Comparison of ENCODE assay signal across 6 mouse cellular contexts in the genomic region with DNA sequence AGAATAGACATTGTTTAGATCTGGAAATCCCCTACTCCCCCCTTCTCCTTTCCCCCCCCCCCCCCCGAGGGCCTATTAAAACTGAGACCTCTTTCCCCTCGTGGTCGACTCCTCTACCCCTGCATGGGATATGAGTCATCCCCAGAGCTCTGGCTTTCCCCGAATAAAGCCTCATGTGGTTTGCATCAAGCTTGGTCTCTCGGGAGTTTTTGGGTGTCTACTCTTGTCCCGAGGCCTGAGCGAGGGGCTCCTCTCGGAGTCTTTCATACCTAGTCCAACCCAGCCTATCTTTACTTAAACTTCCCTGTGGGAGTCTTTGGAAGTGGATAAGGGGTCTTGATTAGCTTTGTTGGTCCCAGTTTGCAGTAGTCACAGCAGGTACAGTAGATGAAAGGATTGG.
DNase-seq lines count a peak whose midpoint lies in the region; ATAC-seq and TF ChIP-seq lines count a peak whose summit lies in the region.
"Not testable (repeated sequence)": the region's sequence is repeated elsewhere in the genome, so short reads cannot be mapped to it uniquely, and the experiment has no call there.

No protein-coding gene starts in this region.

- not testable (repeated sequence) for TF ChIP-seq CTCF in CH12.LX (conservative IDR thresholded peaks at IDR 0.05 in 1 of 2, IDR thresholded peaks at IDR 0.05 in 1 of 2; ENCODE audit: low read depth in 2 of 2, low read length in 2 of 2)

- peak; percentile 36; the same call in 1 of the 2 replicates for TF ChIP-seq EP300 in CH12.LX (IDR thresholded peaks at IDR 0.05; ENCODE audit: low read length)

- not testable (repeated sequence) for H3K27ac ChIP-seq in CH12.LX (ENCODE audit: insufficient read depth, low read depth); limb, embryonic 10.5 days; limb, embryonic 11.5 days (replicated peaks; ENCODE audit: low read depth, low read length); midbrain, embryonic 10.5 days (replicated peaks)

- in situ Hi-C loops in CH12.LX (cut with MboI; ENCODE audit: low pct_ligation_motif_present, low pct_unique_long_range_greater_than_20kb, low sequenced_read_pairs): loop anchor here (10.0 kb wide), 2 partner anchors 88 to 128 kb away; no protein-coding TSS in a partner anchor

- H3K36me3 ChIP-seq in CH12.LX (replicated peaks in 1 of 2; ENCODE audit: control insufficient read depth in 1 of 2, insufficient read depth in 1 of 2, low read length in 1 of 2); limb, embryonic 10.5 days; limb, embryonic 11.5 days (ENCODE audit: control insufficient read depth, insufficient read depth, low read length); midbrain, embryonic 10.5 days: not testable (repeated sequence)

- not testable (repeated sequence) for H3K4me2 ChIP-seq in CH12.LX (ENCODE audit: insufficient read depth, low read depth, poor library complexity, severe bottlenecking); limb, embryonic 11.5 days (ENCODE audit: low read depth, severe bottlenecking)

- TF ChIP-seq POLR2A in CH12.LX (IDR thresholded peaks at IDR 0.05; ENCODE audit: low read depth, low read length): not testable (repeated sequence)

- ATAC-seq in limb, embryonic 11.5 days (ENCODE audit: insufficient number of reproducible peaks, low FRiP score, low TSS enrichment, low read depth): not testable (repeated sequence)

- DNase-seq in 3T3-L1 (ENCODE audit: low read depth, low spot score) (peak; percentile 46), CH12.LX (ENCODE audit: extremely low read depth) (peak; percentile 54), NIH3T3 (ENCODE audit: low read depth) (peak; percentile 61)
- peak; percentile 15 for DNase-seq in limb, embryonic 10.5 days (ENCODE audit: low spot score)
- DNase-seq in limb, embryonic 11.5 days (ENCODE audit: low spot score): peak; percentile 12
- peak; percentile 2 for DNase-seq in midbrain, embryonic 10.5 days (ENCODE audit: low spot score)

- TF ChIP-seq RAD21 in CH12.LX (IDR thresholded peaks at IDR 0.05; ENCODE audit: low read depth, low read length): not testable (repeated sequence)

- not testable (repeated sequence) for H3K9me3 ChIP-seq in CH12.LX (replicated peaks; ENCODE audit: low read length); limb, embryonic 10.5 days (replicated peaks); limb, embryonic 11.5 days (ENCODE audit: control insufficient read depth, low read length); midbrain, embryonic 10.5 days (replicated peaks)

- not testable (repeated sequence) for H3K79me2 ChIP-seq in CH12.LX (replicated peaks; ENCODE audit: control insufficient read depth, extremely low read depth, insufficient read depth, poor library complexity, severe bottlenecking)

- dilution Hi-C loops in CH12.LX (cut with MboI; ENCODE audit: extremely low pct_ligation_motif_present, extremely low pct_unique_long_range_greater_than_20kb, low sequenced_read_pairs): not testable (repeated sequence)

- H3K27me3 ChIP-seq in CH12.LX (replicated peaks); limb, embryonic 10.5 days (ENCODE audit: low read depth, poor library complexity, severe bottlenecking); limb, embryonic 11.5 days (ENCODE audit: control insufficient read depth, insufficient read depth, low read length); midbrain, embryonic 10.5 days (ENCODE audit: low read depth, poor library complexity, severe bottlenecking): not testable (repeated sequence)

- not testable (repeated sequence) for H3K4me3 ChIP-seq in CH12.LX (replicated peaks in 1 of 3; ENCODE audit: low read depth in 2 of 3, low read length in 2 of 3, poor library complexity in 1 of 3); limb, embryonic 10.5 days; limb, embryonic 11.5 days (ENCODE audit: low read depth, low read length); midbrain, embryonic 10.5 days

- H3K4me1 ChIP-seq in CH12.LX (ENCODE audit: control insufficient read depth in 1 of 2, insufficient read depth in 2 of 2): peaks cover 0 to 31% of the 10 kb centered on the region in 2 experiments; a peak in 2 of 4 replicates
- not testable (repeated sequence) for H3K4me1 ChIP-seq in limb, embryonic 10.5 days; limb, embryonic 11.5 days (ENCODE audit: control insufficient read depth, insufficient read depth, low read length); midbrain, embryonic 10.5 days

- not testable (repeated sequence) for H3K9ac ChIP-seq in CH12.LX (ENCODE audit: insufficient read depth, low read depth); limb, embryonic 11.5 days (ENCODE audit: low read length)

- WGBS in limb, embryonic 10.5 days: 95% methylated on average over 7 of the region's 8 CpGs
- 81% methylated on average over 8 of the region's 8 CpGs for WGBS in limb, embryonic 11.5 days
- WGBS in midbrain, embryonic 10.5 days: 88% methylated on average over 7 of the region's 8 CpGs

TF ChIP-seq in CH12.LX, 34 proteins besides CTCF, POLR2A, EP300 and RAD21:
- TF ChIP-seq MEF2A (IDR thresholded peaks at IDR 0.05; ENCODE audit: borderline replicate concordance, low read depth, low read length) (peak; percentile 27; the same call in 1 of the 2 replicates), TCF12 (IDR thresholded peaks at IDR 0.05; ENCODE audit: low read depth, low read length) (peak; percentile 36; the same call in 1 of the 2 replicates), IRF4 (IDR thresholded peaks at IDR 0.05; ENCODE audit: low read depth, low read length) (0 out of 2 replicates have a peak, but pooled peaks have one; percentile 39), JUND (conservative IDR thresholded peaks at IDR 0.05; ENCODE audit: low read depth, low read length) (0 out of 2 replicates have a peak, but pooled peaks have one; percentile 15)

Comparison
In these comparisons a context has a peak if more than half of its experiments do, and no peak if none do; other contexts are left out.
1. DNase-seq: peak in every context shown above with its lines; median percentile 61 in NIH3T3; 54 in CH12.LX; 46 in 3T3-L1; 15 in limb, embryonic 10.5 days; 12 in limb, embryonic 11.5 days; 2 in midbrain, embryonic 10.5 days.